Mouse (Mus musculus) heart, adult 2 months (tissue): ENCODE measurements around the gene Sh2b1. TPM values are rescaled to one million over a fixed set of nuclear protein-coding genes. Genes with fewer than 3 reads are reported as not detected.

Experiments
- DNase-seq, 2 experiments: peaks; one replicate each; pipeline ENCODE4 v3.0.0; 2021
- H3K27ac ChIP-seq: fragments of 200-600 bp; 2 replicates; pipeline ENCODE4 v1.8.1; 2022
- H3K27me3 ChIP-seq: fragments of 200-500 bp; 2 replicates; pipeline ENCODE4 v1.6.1; 2012; ENCODE audit warnings: mild to moderate bottlenecking, low read length, inconsistent platforms, mixed read lengths; ENCODE audit not compliant: control insufficient read depth, insufficient read depth
- H3K36me3 ChIP-seq: fragments of 200-500 bp; 2 replicates; pipeline ENCODE4 v1.6.1; 2012; ENCODE audit warnings: low read length, inconsistent platforms; ENCODE audit not compliant: control insufficient read depth, insufficient read depth
- H3K4me1 ChIP-seq: fragments of 200-500 bp; 2 replicates; pipeline ENCODE4 v1.6.1; 2011; ENCODE audit warnings: low read length; ENCODE audit not compliant: control insufficient read depth, insufficient read depth
- H3K4me3 ChIP-seq: fragments of 200-600 bp; 2 replicates; pipeline ENCODE4 v1.8.1; 2022
- H3K79me2 ChIP-seq: fragments of 200-500 bp; replicated peaks from 2 replicates; pipeline ENCODE4 v1.6.1; 2012; ENCODE audit warnings: mild to moderate bottlenecking, inconsistent platforms, low read length, moderate library complexity, mixed read lengths; ENCODE audit not compliant: control insufficient read depth, insufficient read depth
- H3K9ac ChIP-seq: fragments of 200-500 bp; 2 replicates; pipeline ENCODE4 v1.6.1; 2012; ENCODE audit warnings: low read depth, mild to moderate bottlenecking, control low read depth, inconsistent platforms, low read length, mixed read lengths
- CTCF ChIP-seq: fragments of 200-600 bp; IDR thresholded peaks from 2 replicates; pipeline ENCODE4 v1.8.1; 2022; ENCODE audit warnings: antibody characterized with exemption, mild to moderate bottlenecking, moderate library complexity
- EP300 ChIP-seq: fragments of 200-500 bp; IDR thresholded peaks from 2 replicates; pipeline ENCODE4 v1.6.1; 2011; ENCODE audit warnings: low read depth, low read length, control low read depth; ENCODE audit not compliant: insufficient read depth
- POLR2A ChIP-seq: fragments of 200-500 bp; IDR thresholded peaks from 2 replicates; pipeline ENCODE4 v1.6.1; 2011; ENCODE audit warnings: mild to moderate bottlenecking, low read depth, low read length, control low read depth; ENCODE audit not compliant: insufficient read depth
- WGBS: fragments of 180-500 bp; shearing (Covaris S2); methylation state at CpG from one replicate; pipeline ENCODE4 v1.1.7; 2018; 5-methylcytosine and 5-hydroxymethylcytosine counted together
- intact Hi-C: fragments of 180-260 bp; cut with DNase I; formaldehyde crosslinking; loops from one replicate; pipeline ENCODE4 v1.15.1; 2025
- polyA plus RNA-seq: library from polyadenylated mRNA; depleted of rRNA; stranded (reverse); fragments of >200 nt; gene quantifications from 2 replicates; pipeline ENCODE4 v1.2.3, GENCODE M21; 2012
- total RNA-seq, 2 experiments: library from RNA; stranded (reverse); gene quantifications; 2 replicates each; pipeline ENCODE4 v1.2.3; 2021

The Sh2b1 gene
- total and polyA plus RNA-seq, 3 experiments: 42.5 to 58.2 (median 46.1) TPM

DNA sequence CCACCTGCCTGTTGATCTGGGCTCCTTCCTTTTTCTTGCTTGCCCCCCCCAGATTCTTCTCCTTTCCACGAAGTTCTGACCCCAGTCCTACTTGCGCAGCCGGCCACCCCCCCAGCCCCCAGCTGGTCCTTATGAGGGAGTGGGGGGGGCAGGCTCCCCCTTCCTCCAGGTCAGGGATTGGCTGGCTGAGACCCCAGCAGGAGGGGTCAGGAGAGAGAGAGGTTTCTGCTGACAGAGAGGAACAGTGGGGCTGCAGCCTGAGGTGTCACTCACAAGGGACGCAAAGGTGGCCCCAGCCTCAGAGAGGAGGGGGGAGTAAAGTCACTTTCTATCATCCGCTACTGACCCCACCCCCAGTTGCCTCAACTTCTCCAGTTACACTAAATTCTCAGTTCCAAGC is 12.2 kb downstream of the Sh2b1 start, which contains the start of gene Atp2a1:
Atp2a1 (minus strand) TSS at position 105 of the 400 bp plus-strand sequence.
- Histone ChIP-seq H3K4me3 (no peak within 1 kb of the TSS), H3K79me2 (no peaks in the 10 kb centered on the region), H3K27ac (no peak within 1 kb of the TSS), H3K27me3 (no peaks in the 10 kb centered on the region), H3K4me1 (peaks cover 4% of the 10 kb centered on the region; the same call in 1 of the 2 replicates), H3K9ac (no peak within 1 kb of the TSS), H3K36me3 (no peaks in the 10 kb centered on the region)
- DNase-seq: no peak
- intact Hi-C loops: no loop called here
- WGBS: 65% methylated on average over 5 of the region's 5 CpGs
- TF ChIP-seq CTCF (no peak), EP300 (no peak), POLR2A (no peak)

DNA sequence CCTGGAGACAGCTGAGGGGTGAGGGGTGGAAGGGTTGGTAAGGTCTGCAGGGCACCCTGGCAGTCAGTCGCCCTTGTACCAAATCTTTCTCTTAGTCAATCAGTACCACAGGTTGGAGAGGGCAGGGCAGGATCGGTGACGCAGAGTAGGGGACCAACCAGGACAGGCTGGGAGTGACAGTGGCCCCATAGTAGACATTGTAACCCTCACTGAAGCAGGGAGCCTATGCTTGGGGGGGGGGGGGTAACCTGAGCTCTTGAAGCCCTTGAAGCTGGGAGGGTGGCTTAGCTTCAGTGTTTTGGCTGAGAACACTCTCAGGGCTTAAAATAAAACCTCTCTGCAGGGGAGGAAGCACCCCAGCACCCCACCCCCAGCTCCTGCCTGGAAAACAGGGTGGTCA is 13.6 kb downstream of the Sh2b1 start:
- Histone ChIP-seq H3K4me1 (peaks cover 4% of the 10 kb centered on the region; the same call in 1 of the 2 replicates), H3K79me2 (no peaks in the 10 kb centered on the region), H3K27ac (no peak overlapping the region), H3K27me3 (no peaks in the 10 kb centered on the region), H3K9ac (no peak overlapping the region), H3K36me3 (no peaks in the 10 kb centered on the region), H3K4me3 (no peak overlapping the region)
- WGBS: 69% methylated on average over 3 of the region's 3 CpGs
- intact Hi-C loops: no loop called here
- no peak for DNase-seq
- no peak for TF ChIP-seq POLR2A
- TF ChIP-seq EP300: no peak
- TF ChIP-seq CTCF: no peak

DNA sequence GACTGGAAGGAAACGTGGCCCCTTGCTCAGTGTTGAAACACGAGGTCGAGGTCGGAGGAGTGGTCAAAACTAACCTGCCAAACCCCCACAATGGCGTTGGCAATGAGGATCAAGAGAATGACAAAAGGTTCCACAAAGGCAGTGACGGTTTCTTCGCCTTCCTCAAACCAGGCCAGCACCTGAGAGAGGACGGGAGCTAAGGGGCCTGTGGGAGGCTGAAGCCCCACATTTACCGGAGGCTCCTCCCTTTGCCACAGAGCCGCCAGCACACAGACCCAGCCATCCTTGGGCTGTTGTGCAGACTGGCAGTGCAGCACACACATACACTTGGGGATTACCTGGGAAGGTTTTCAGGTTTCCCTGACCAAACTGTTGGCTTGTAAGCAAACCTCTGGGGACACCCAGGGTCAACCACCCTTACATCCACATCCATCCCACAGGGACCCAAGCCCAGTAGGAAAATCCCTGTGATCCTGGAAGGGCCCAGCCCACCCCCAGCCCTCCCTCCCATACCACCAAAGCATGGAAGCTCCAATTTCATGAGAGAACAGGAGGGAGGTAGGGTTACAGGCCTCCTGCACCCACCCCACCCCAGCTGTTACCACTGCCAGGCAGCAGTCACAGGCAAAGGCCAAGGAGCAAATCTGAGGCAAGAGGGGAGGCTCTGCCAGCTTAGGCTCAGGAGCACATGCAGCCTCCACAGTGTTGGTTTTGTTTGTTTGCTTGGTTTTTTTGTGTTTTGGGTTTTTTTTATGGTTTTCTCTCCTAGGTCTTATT is 14.4 kb downstream of the Sh2b1 start:
- Histone ChIP-seq H3K4me3 (no peak overlapping the region), H3K9ac (no peak overlapping the region), H3K27ac (no peak overlapping the region), H3K36me3 (no peaks in the 10 kb centered on the region), H3K27me3 (no peaks in the 10 kb centered on the region), H3K4me1 (peaks cover 4% of the 10 kb centered on the region; the same call in 1 of the 2 replicates), H3K79me2 (no peaks in the 10 kb centered on the region)
- DNase-seq: no peak
- intact Hi-C loops: no loop called here
- no peak for TF ChIP-seq POLR2A
- no peak for TF ChIP-seq CTCF
- TF ChIP-seq EP300: no peak
- 69% methylated on average over 10 of the region's 10 CpGs for WGBS

DNA sequence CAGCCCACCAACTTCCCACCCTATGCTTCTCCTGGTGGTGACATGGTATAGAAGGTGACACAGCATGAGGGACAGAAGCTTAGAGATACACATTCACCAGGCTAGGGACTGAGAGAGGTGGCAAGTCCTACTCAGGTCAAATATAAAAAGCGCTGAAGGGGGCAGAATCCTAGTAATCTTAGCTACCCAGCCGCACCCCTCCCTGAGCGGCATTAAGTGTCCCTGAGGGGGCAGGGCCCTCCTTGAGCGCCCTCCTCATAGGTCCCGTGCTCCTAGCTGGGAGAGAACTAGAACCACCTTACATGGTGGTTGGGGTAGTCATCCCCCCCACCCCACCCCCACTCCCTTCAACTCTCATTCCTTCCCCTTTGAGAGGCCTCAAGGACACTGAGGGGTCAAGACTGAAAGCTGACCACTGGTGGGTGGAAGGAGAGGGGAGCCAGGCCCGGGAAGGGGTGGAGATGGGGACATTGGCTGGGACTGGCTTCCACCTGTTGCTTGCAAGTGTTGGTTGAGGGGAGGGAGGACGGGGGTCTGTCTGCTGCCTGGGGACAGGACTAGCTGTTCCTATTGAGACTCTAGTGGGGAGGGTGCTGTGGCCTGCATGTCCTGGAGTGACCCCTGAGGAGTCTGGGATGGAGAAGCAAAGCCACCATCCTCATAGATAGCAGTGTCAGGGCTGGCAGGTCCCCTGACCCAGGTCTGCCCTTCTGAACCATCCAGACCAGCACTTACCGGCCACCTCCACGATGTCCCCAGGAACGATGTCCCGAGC is 16.2 kb downstream of the Sh2b1 start:
- DNase-seq: no peak
- H3K27me3 ChIP-seq: no peaks in the 10 kb centered on the region
- no peak overlapping the region; the same call in 1 of the 2 replicates for H3K27ac ChIP-seq
- no peaks in the 10 kb centered on the region for H3K36me3 ChIP-seq
- H3K9ac ChIP-seq: no peak overlapping the region
- no peaks in the 10 kb centered on the region for H3K79me2 ChIP-seq
- intact Hi-C loops: no loop called here
- TF ChIP-seq EP300 (no peak), POLR2A (no peak), CTCF (no peak)
- no peak overlapping the region for H3K4me3 ChIP-seq
- peaks cover 1% of the 10 kb centered on the region; the same call in 1 of the 2 replicates for H3K4me1 ChIP-seq
- WGBS: 81% methylated on average over 11 of the region's 11 CpGs

DNA sequence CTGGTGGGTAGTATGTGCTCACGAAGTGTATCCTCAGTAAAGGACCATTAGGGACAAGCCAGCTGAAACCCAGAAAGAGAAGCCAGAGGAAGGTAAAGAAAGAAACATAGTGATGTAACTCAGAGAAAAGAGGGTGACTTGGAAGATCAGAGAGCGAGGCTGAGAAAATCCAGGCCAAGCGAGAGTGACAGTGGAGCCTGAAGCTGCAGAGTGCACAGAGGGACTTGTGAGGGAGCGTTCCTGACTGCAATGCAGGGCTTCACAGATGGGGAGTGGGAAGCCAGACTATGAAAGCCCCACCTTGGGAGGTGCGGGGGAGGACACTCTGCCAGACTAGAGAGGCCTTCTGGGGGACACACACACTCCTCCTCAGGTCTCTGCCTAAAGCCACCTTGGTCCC is 17.0 kb downstream of the Sh2b1 start:
- intact Hi-C loops: no loop called here
- DNase-seq: no peak
- WGBS: 72% methylated on average over 5 of the region's 5 CpGs
- H3K27me3 ChIP-seq: no peaks in the 10 kb centered on the region
- H3K9ac ChIP-seq: no peak overlapping the region
- TF ChIP-seq EP300 (no peak), POLR2A (no peak), CTCF (no peak)
- H3K4me3 ChIP-seq: no peak overlapping the region
- no peaks in the 10 kb centered on the region for H3K36me3 ChIP-seq
- no peak overlapping the region for H3K27ac ChIP-seq
- H3K79me2 ChIP-seq: no peaks in the 10 kb centered on the region
- H3K4me1 ChIP-seq: peaks cover 1% of the 10 kb centered on the region; the same call in 1 of the 2 replicates
